Mouse (Mus musculus) adrenal gland, postnatal 4 days (tissue): ENCODE measurements around the gene Psma4. TPM values are rescaled to one million over a fixed set of nuclear protein-coding genes. Genes with fewer than 3 reads are reported as not detected.

Experiments used
- DNase-seq, 2 experiments: peaks; one replicate each; pipeline ENCODE4 v3.0.0; 2021 to 2022; ENCODE audit warnings: low spot score in 2 of 2, mixed read lengths in 2 of 2
- total RNA-seq, 2 experiments: library from RNA; stranded (reverse); gene quantifications; 2 replicates each; pipeline ENCODE4 v1.2.3; 2021

The Psma4 gene
- total RNA-seq, 2 experiments from 2014 or later, result 187 to 197 TPM

DNA sequence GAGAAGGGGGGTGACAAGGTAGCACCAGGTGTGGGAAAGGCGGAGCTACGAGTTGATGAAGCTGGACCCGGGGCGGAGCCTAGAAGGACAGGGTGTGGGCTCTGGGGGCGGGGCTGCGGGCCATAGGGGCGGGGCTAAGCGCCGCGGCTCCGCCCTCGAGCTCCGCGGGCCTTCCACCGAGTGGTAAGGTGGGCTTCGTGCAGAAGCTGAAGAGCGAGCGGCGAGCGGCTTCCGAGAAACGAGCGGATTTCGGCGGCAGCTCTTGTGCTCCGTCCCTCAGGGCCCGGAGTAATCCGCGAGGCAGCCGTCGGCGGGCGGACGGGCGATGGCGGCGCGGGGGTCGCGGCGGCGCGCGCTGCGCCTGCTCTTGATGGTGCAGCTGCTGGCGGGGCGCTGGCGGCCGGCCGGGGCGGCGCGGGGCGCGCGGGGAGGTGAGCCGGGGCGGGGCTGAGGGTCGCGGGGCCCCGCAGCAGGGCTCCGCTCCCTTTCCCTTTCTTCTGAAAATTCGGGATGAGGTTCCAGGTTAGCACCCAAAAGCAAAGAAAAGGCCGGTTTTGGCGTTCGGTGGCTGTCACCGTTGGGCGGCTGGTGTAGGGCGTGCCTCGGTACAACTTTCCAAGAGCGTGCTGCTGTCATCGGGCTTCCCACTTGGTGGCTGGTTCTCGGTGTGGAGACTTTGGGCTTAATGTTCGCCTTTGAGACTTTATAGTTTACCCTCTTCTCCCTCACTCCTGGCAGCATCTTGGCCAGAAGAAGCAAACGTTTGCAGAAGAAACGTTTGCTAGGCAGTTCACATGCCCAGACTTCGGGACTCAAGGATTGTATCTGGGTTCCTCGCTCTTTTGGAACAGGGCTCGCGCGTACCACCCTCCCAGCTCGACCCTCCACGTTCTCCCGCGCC is 31.0 kb downstream of the Psma4 start:
- no peak for DNase-seq

DNA sequence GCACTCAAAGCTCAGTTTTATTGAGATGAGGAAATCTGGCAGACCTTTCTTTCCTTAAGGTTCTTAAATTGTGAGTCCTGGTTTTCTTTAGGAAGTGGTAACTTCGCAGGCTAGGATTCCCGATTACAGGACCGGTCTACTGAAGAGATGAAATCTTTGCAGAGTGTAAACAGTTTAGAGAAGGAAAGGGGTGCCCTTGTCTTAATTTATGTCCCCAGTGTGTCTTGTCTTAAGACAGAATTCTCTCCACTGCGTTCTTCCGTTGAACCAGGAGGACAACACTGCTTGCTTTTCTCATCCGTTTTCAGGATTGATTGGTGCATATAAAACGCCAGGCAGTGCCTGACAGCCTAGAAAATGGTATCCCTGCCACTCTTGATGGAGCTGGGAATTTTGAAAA is 31.8 kb downstream of the Psma4 start:
- no peak for DNase-seq

DNA sequence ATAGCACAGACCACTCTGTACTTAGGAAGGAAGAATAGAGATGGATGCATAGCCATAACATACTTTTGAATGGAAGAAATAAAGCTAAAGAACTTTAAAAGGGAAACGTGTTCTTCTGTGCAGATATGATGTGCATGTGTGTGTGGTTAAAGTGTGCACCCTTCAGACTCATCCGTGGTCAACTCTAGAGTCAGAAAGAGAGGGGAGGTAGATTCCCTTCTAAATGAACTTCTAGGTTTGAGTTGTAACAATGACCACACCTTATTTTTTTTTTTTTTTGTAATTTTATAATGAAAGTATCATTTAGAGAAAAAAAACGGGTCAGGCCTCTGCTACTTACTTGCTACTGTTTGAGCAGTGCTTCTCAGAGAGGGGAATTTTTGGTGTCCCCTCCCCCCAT is 39.8 kb downstream of the Psma4 start:
- DNase-seq, result no peak

DNA sequence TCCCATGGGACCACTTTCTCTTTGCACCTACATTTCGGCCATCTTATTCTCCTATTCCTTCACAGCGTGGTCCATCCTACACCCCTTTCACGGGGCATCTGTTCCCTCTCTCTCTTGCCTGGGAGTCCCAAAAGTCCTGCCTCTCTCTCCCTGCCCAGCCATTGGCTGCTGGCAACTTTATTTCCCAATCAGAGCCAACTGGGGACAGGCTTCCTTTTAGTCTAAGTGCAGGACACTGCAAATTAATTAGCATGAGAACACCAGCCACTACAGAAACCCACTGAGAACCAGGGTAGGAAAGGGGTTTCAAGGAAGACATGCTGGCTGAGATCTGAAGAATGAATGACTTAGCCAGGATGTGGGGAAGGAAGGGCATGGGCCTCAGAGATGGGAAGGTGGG is 43.8 kb downstream of the Psma4 start:
- no peak for DNase-seq

DNA sequence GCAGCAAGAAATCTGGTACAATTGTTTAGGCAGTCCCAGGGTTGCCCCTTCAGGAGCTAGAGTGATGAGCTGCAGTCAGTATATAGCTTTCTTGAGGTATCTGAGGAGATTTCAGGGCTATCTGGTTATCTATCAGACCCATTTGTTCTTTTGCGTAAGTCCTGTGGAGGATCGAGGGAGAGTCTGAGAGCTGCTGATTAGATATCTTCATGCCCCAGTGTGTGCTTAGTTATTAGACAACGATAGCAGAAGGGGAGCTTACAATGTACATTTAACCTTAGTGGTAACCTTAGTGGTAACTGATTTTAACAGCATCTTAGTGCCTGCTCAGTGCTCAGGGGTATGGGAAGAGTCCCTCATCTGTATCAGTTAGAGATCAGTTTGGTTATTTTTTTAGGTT is 45.1 kb downstream of the Psma4 start:
- DNase-seq, result no peak

DNA sequence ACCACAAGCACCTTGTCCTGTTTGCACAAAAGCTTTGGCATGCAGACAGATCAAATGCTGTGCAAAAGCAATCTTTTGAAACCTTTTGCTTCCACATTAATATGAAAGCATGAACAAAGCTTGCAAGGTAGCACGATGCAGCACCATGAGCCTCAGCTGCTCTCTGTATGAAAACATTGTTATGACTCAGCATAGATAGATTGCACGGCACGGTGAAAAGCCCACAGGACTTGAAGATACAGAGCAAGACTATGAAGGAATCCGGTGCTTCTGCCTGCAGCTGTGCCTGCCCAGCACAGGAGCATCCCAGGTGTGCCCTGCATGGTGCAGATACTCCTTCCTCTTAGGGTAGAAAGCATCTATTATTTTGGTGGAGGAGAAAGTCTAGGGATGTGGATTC is 53.0 kb downstream of the Psma4 start:
- no peak for DNase-seq

Other genes starting within 250 kb of the Psma4 start
- gene Wdr61, start 216.3 kb upstream of the Psma4 start, total RNA-seq, result 10 to 100 TPM; 81.2 to 81.3 TPM
- 1 to 10 TPM; 2.4 to 3.8 TPM for gene Crabp1, start 186.0 kb upstream of the Psma4 start, total RNA-seq
- 10 to 100 TPM; 65.8 to 68.0 TPM for gene Ireb2, start 87.0 kb upstream of the Psma4 start, total RNA-seq
- gene Hykk, start 33.5 kb upstream of the Psma4 start, total RNA-seq, result 1 to 10 TPM; 5.7 to 6.3 TPM
- under 1 TPM in 1 of 2 experiments, not detected in 1; 0.53 TPM for gene AY074887, start 208 bp downstream of the Psma4 start, total RNA-seq
- gene Chrna5, start 30.1 kb downstream of the Psma4 start, total RNA-seq, result 1 to 10 TPM; 2.4 to 3.5 TPM
- gene Chrna3, start 75.8 kb downstream of the Psma4 start, total RNA-seq, result 10 to 100 TPM; 16.1 to 21.0 TPM
- 10 to 100 TPM in 1 of 2 experiments, 1 to 10 TPM in 1; 7.9 to 11.5 TPM for gene Chrnb4, start 98.0 kb downstream of the Psma4 start, total RNA-seq
- gene Ube2q2, start 198.1 kb downstream of the Psma4 start, total RNA-seq, result 10 to 100 TPM; 40.4 to 45.1 TPM